Mouse (Mus musculus): Measurements from ENCODE around the gene Crygn. TPM values are rescaled to one million over a fixed set of nuclear protein-coding genes. Genes with fewer than 3 reads are reported as not detected.

Gene Crygn
- polyA plus RNA-seq, 1 experiment from 2014 or later = not detected

GRCm38 (mm10) chr5:24724805-24725204, 33.0 kb downstream of the Crygn start:
- H3K9me3 ChIP-seq (replicated peaks) = no peaks in the 10 kb centered on the region
- ATAC-seq (ENCODE audit: low FRiP score) = no peak
- peak overlapping the region; percentile 37; the same call in 1 of the 2 replicates for H3K27ac ChIP-seq
- no peaks in the 10 kb centered on the region for H3K36me3 ChIP-seq
- H3K9ac ChIP-seq = no peak overlapping the region
- H3K27me3 ChIP-seq = peaks cover 14% of the 10 kb centered on the region
- 52% methylated on average over 5 of the region's 5 CpGs for WGBS
- H3K4me3 ChIP-seq = no peak overlapping the region
- no peak overlapping the region for H3K4me2 ChIP-seq (replicated peaks)
- peaks cover 18% of the 10 kb centered on the region for H3K4me1 ChIP-seq

GRCm38 (mm10) chr5:24724270-24724634, 33.6 kb downstream of the Crygn start:
- Histone ChIP-seq H3K4me1 (peaks cover 16% of the 10 kb centered on the region), H3K4me3 (no peak overlapping the region), H3K4me2 (replicated peaks) (no peak overlapping the region), H3K9me3 (replicated peaks) (no peaks in the 10 kb centered on the region), H3K27me3 (peaks cover 8% of the 10 kb centered on the region), H3K27ac (peak overlapping the region; percentile 35; the same call in 1 of the 2 replicates), H3K9ac (no peak overlapping the region), H3K36me3 (no peaks in the 10 kb centered on the region)
- no peak for ATAC-seq (ENCODE audit: low FRiP score)
- WGBS = 75% methylated on average over 5 of the region's 5 CpGs

GRCm38 (mm10) chr5:24723527-24724269, 34.1 kb downstream of the Crygn start:
- H3K9ac ChIP-seq = no peak overlapping the region
- 82% methylated on average over 11 of the region's 11 CpGs for WGBS
- H3K36me3 ChIP-seq = no peaks in the 10 kb centered on the region
- no peak for ATAC-seq (ENCODE audit: low FRiP score)
- H3K9me3 ChIP-seq (replicated peaks) = no peaks in the 10 kb centered on the region
- peaks cover 16% of the 10 kb centered on the region for H3K4me1 ChIP-seq
- no peak overlapping the region for H3K4me2 ChIP-seq (replicated peaks)
- H3K27ac ChIP-seq = no peak overlapping the region
- peaks cover 5% of the 10 kb centered on the region for H3K27me3 ChIP-seq
- H3K4me3 ChIP-seq = no peak overlapping the region

GRCm38 (mm10) chr5:24719852-24720251, 38.0 kb downstream of the Crygn start:
- Histone ChIP-seq H3K4me1 (peaks cover 8% of the 10 kb centered on the region), H3K9me3 (replicated peaks) (no peaks in the 10 kb centered on the region), H3K9ac (no peak overlapping the region), H3K27ac (no peak overlapping the region), H3K4me2 (replicated peaks) (no peak overlapping the region), H3K36me3 (no peaks in the 10 kb centered on the region), H3K27me3 (no peaks in the 10 kb centered on the region), H3K4me3 (no peak overlapping the region)
- ATAC-seq (ENCODE audit: low FRiP score) = no peak
- 91% methylated on average over 3 of the region's 3 CpGs for WGBS

- Histone ChIP-seq H3K4me1 (no peaks in the 10 kb centered on the region), H3K27ac (no peak overlapping the region), H3K9ac (no peak overlapping the region), H3K9me3 (replicated peaks) (no peaks in the 10 kb centered on the region), H3K36me3 (no peaks in the 10 kb centered on the region), H3K27me3 (no peaks in the 10 kb centered on the region), H3K4me3 (no peak overlapping the region), H3K4me2 (replicated peaks) (no peak overlapping the region)
- 95% methylated on average over 6 of the region's 6 CpGs for WGBS
- no peak for ATAC-seq (ENCODE audit: low FRiP score)
Measured at GRCm38 (mm10) chr5:24718076-24718475, 39.7 kb downstream of the Crygn start.

- no peak overlapping the region for H3K27ac ChIP-seq
- 89% methylated on average over 6 of the region's 6 CpGs for WGBS
- peaks cover 32% of the 10 kb centered on the region for H3K36me3 ChIP-seq
- no peak overlapping the region for H3K4me2 ChIP-seq (replicated peaks)
- no peaks in the 10 kb centered on the region for H3K27me3 ChIP-seq
- H3K9me3 ChIP-seq (replicated peaks) = no peaks in the 10 kb centered on the region
- no peak for ATAC-seq (ENCODE audit: low FRiP score)
- no peaks in the 10 kb centered on the region for H3K4me1 ChIP-seq
- H3K9ac ChIP-seq = no peak overlapping the region
- H3K4me3 ChIP-seq = no peak overlapping the region
Measured at GRCm38 (mm10) chr5:24713987-24714386, 43.8 kb downstream of the Crygn start.

- no peaks in the 10 kb centered on the region for H3K4me1 ChIP-seq
- H3K36me3 ChIP-seq = peaks cover 40% of the 10 kb centered on the region
- H3K4me2 ChIP-seq (replicated peaks) = no peak overlapping the region
- no peak overlapping the region for H3K9ac ChIP-seq
- no peaks in the 10 kb centered on the region for H3K27me3 ChIP-seq
- 86% methylated on average over 2 of the region's 2 CpGs for WGBS
- no peak overlapping the region for H3K4me3 ChIP-seq
- H3K9me3 ChIP-seq (replicated peaks) = no peaks in the 10 kb centered on the region
- ATAC-seq (ENCODE audit: low FRiP score) = no peak
- no peak overlapping the region for H3K27ac ChIP-seq
Measured at GRCm38 (mm10) chr5:24713199-24713598, 44.6 kb downstream of the Crygn start.

GRCm38 (mm10) chr5:24711615-24712014, 46.2 kb downstream of the Crygn start:
- peaks cover 56% of the 10 kb centered on the region for H3K36me3 ChIP-seq
- no peak overlapping the region for H3K4me2 ChIP-seq (replicated peaks)
- 94% methylated on average over 6 of the region's 6 CpGs for WGBS
- H3K4me3 ChIP-seq = no peak overlapping the region
- H3K9me3 ChIP-seq (replicated peaks) = no peaks in the 10 kb centered on the region
- no peak overlapping the region for H3K27ac ChIP-seq
- no peaks in the 10 kb centered on the region for H3K4me1 ChIP-seq
- ATAC-seq (ENCODE audit: low FRiP score) = no peak
- H3K27me3 ChIP-seq = no peaks in the 10 kb centered on the region
- H3K9ac ChIP-seq = no peak overlapping the region

- H3K9me3 ChIP-seq (replicated peaks) = no peaks in the 10 kb centered on the region
- no peak overlapping the region for H3K4me3 ChIP-seq
- no peak overlapping the region for H3K27ac ChIP-seq
- H3K27me3 ChIP-seq = no peaks in the 10 kb centered on the region
- no peak overlapping the region for H3K4me2 ChIP-seq (replicated peaks)
- H3K36me3 ChIP-seq = peaks cover 73% of the 10 kb centered on the region
- ATAC-seq (ENCODE audit: low FRiP score) = no peak
- WGBS = 70% methylated on average over 2 of the region's 2 CpGs
- H3K9ac ChIP-seq = no peak overlapping the region
- no peaks in the 10 kb centered on the region for H3K4me1 ChIP-seq
Measured at GRCm38 (mm10) chr5:24709962-24710361, 47.8 kb downstream of the Crygn start.

GRCm38 (mm10) chr5:24704615-24705014, 53.2 kb downstream of the Crygn start:
- peaks cover 95% of the 10 kb centered on the region for H3K36me3 ChIP-seq
- WGBS = 86% methylated on average over 8 of the region's 8 CpGs

GRCm38 (mm10) chr5:24701271-24701670, 56.5 kb downstream of the Crygn start:
- H3K27ac ChIP-seq = 0 out of 2 replicates have a peak overlapping the region, but pooled peaks have one; percentile 42
- H3K9ac ChIP-seq = no peak overlapping the region
- no peaks in the 10 kb centered on the region for H3K27me3 ChIP-seq
- no peak overlapping the region for H3K4me3 ChIP-seq
- H3K9me3 ChIP-seq (replicated peaks) = no peaks in the 10 kb centered on the region
- peaks cover 92% of the 10 kb centered on the region for H3K36me3 ChIP-seq
- 89% methylated on average over 3 of the region's 3 CpGs for WGBS
- H3K4me2 ChIP-seq (replicated peaks) = no peak overlapping the region
- peaks cover 7% of the 10 kb centered on the region; the same call in 1 of the 2 replicates for H3K4me1 ChIP-seq
- ATAC-seq (ENCODE audit: low FRiP score) = no peak

More at GRCm38 (mm10) chr5:24704615-24705014, 53.2 kb downstream of the Crygn start:
- Histone ChIP-seq H3K9ac (no peak overlapping the region), H3K9me3 (replicated peaks) (no peaks in the 10 kb centered on the region), H3K27me3 (no peaks in the 10 kb centered on the region), H3K4me1 (peaks cover 7% of the 10 kb centered on the region; the same call in 1 of the 2 replicates), H3K27ac (no peak overlapping the region), H3K4me3 (no peak overlapping the region), H3K4me2 (replicated peaks) (no peak overlapping the region)
- no peak for ATAC-seq (ENCODE audit: low FRiP score)

All from hindbrain, embryonic 12.5 days (tissue).